Mouse (Mus musculus) midbrain, embryonic 16.5 days (tissue): ENCODE results near the gene Hlx. TPM values are rescaled to one million over a fixed set of nuclear protein-coding genes. Genes with fewer than 3 reads are reported as not detected.

ENCODE experiments used
- ATAC-seq: fragments of 200-750 bp; cut with Nextera tagmentation; 2 replicates; pipeline ENCODE4 v1.8.0; 2017; ENCODE audit warnings: moderate TSS enrichment
- H3K27ac ChIP-seq: fragments of 300-500 bp; sonication (generic); 2 replicates; pipeline ENCODE4 v1.5.1; 2014; ENCODE audit warnings: mild to moderate bottlenecking, low read length, mixed read lengths
- H3K27me3 ChIP-seq: fragments of 300-500 bp; sonication (generic); 2 replicates; pipeline ENCODE4 v1.6.1; 2014; ENCODE audit warnings: low read depth, low read length, mixed read lengths; ENCODE audit not compliant: control insufficient read depth, insufficient read depth
- H3K36me3 ChIP-seq: fragments of 300-500 bp; sonication (generic); 2 replicates; pipeline ENCODE4 v1.6.1; 2014; ENCODE audit warnings: mild to moderate bottlenecking, low read length, moderate library complexity, mixed read lengths; ENCODE audit not compliant: control insufficient read depth, insufficient read depth
- H3K4me1 ChIP-seq: fragments of 300-500 bp; sonication (generic); 2 replicates; pipeline ENCODE4 v1.6.1; 2014; ENCODE audit warnings: mild to moderate bottlenecking, low read length, mixed read lengths; ENCODE audit not compliant: control insufficient read depth, insufficient read depth
- H3K4me2 ChIP-seq: fragments of 300-500 bp; sonication (generic); 2 replicates; pipeline ENCODE4 v1.6.1; 2014; ENCODE audit warnings: mild to moderate bottlenecking, low read length, mixed read lengths
- H3K4me3 ChIP-seq: fragments of 300-500 bp; sonication (generic); 2 replicates; pipeline ENCODE4 v1.5.1; 2014; ENCODE audit warnings: low read depth, mild to moderate bottlenecking, low read length, moderate library complexity, mixed read lengths
- H3K9ac ChIP-seq: fragments of 300-500 bp; sonication (generic); 2 replicates; pipeline ENCODE4 v1.6.1; 2014; ENCODE audit warnings: low read depth, low read length, mixed read lengths
- H3K9me3 ChIP-seq: fragments of 300-500 bp; sonication (generic); replicated peaks from 2 replicates; pipeline ENCODE4 v1.6.1; 2014; ENCODE audit warnings: mild to moderate bottlenecking, low read length, mixed read lengths; ENCODE audit not compliant: control insufficient read depth, poor library complexity, severe bottlenecking
- WGBS: fragments of 180-500 bp; shearing (Covaris S2); extraction: QIAGEN DNeasy Blood & Tissue Kit; methylation state at CpG from one replicate; pipeline ENCODE4 v1.1.7; 2014; 5-methylcytosine and 5-hydroxymethylcytosine counted together
- polyA plus RNA-seq: library from polyadenylated mRNA; unstranded; fragments of >200 nt; fragmentation: Nextera tagmentation; extraction: Ambion mirVana; gene quantifications from 2 replicates; pipeline ENCODE4 v1.2.1, GENCODE M21; 2015

Gene Hlx
- polyA plus RNA-seq, 1 experiment from 2014 or later: 1.2 TPM

- 3% methylated on average over 25 of the region's 25 CpGs for WGBS
- H3K4me2 ChIP-seq: no peak overlapping the region
- H3K36me3 ChIP-seq: no peaks in the 10 kb centered on the region
- no peak overlapping the region for H3K9ac ChIP-seq
- H3K27me3 ChIP-seq: peaks cover 53% of the 10 kb centered on the region
- peaks cover 11% of the 10 kb centered on the region for H3K4me1 ChIP-seq
- no peak for ATAC-seq
- H3K27ac ChIP-seq: no peak overlapping the region
- H3K4me3 ChIP-seq: no peak overlapping the region
- no peaks in the 10 kb centered on the region for H3K9me3 ChIP-seq
These were observed 2.8 kb upstream of the Hlx start for GRCm38 (mm10) chr1:184734991-184735920.

GRCm38 (mm10) chr1:184734067-184734830 lies 1.8 kb upstream of the Hlx start:
- H3K9ac ChIP-seq: no peak overlapping the region
- H3K9me3 ChIP-seq: no peaks in the 10 kb centered on the region
- H3K4me2 ChIP-seq: 0 out of 2 replicates have a peak overlapping the region, but pooled peaks have one; percentile 12
- no peaks in the 10 kb centered on the region for H3K36me3 ChIP-seq
- H3K27me3 ChIP-seq: peaks cover 50% of the 10 kb centered on the region
- WGBS: under 1% methylated on average over 23 of the region's 27 CpGs
- no peak for ATAC-seq
- H3K4me1 ChIP-seq: peaks cover 11% of the 10 kb centered on the region
- no peak overlapping the region for H3K4me3 ChIP-seq
- H3K27ac ChIP-seq: no peak overlapping the region

- Histone ChIP-seq H3K36me3 (no peaks in the 10 kb centered on the region), H3K4me3 (no peak overlapping the region), H3K27me3 (peaks cover 42% of the 10 kb centered on the region), H3K4me2 (peak overlapping the region; percentile 43; the same call in 1 of the 2 replicates), H3K9ac (no peak overlapping the region), H3K4me1 (peaks cover 11% of the 10 kb centered on the region), H3K9me3 (no peaks in the 10 kb centered on the region), H3K27ac (no peak overlapping the region)
- ATAC-seq: no peak
- WGBS: 2% methylated on average over 28 of the region's 28 CpGs
These were observed 1.1 kb upstream of the Hlx start for GRCm38 (mm10) chr1:184733300-184734066.

GRCm38 (mm10) chr1:184731644-184732545 lies 524 bp downstream of the Hlx start:
- peak; percentile 46; the same call in 1 of the 2 replicates for ATAC-seq
- Histone ChIP-seq H3K9me3 (no peaks in the 10 kb centered on the region), H3K36me3 (no peaks in the 10 kb centered on the region), H3K4me3 (peak overlapping the region; percentile 35), H3K4me2 (peak overlapping the region; percentile 51), H3K27me3 (peaks cover 41% of the 10 kb centered on the region), H3K9ac (peak overlapping the region; percentile 40; the same call in 1 of the 2 replicates), H3K4me1 (peaks cover 17% of the 10 kb centered on the region), H3K27ac (no peak overlapping the region)
- WGBS: under 1% methylated on average over 85 of the region's 85 CpGs

- Histone ChIP-seq H3K9ac (0 out of 2 replicates have a peak overlapping the region, but pooled peaks have one; percentile 40), H3K4me2 (peak overlapping the region; percentile 51), H3K9me3 (no peaks in the 10 kb centered on the region), H3K36me3 (no peaks in the 10 kb centered on the region), H3K4me3 (peak overlapping the region; percentile 35), H3K27me3 (peaks cover 41% of the 10 kb centered on the region), H3K4me1 (peaks cover 17% of the 10 kb centered on the region), H3K27ac (no peak overlapping the region)
- 2% methylated on average over 18 of the region's 18 CpGs for WGBS
- ATAC-seq: no peak
These were observed 1.3 kb downstream of the Hlx start for GRCm38 (mm10) chr1:184731091-184731640.

GRCm38 (mm10) chr1:184730453-184731013 lies 1.9 kb downstream of the Hlx start:
- H3K9ac ChIP-seq: no peak overlapping the region
- no peak overlapping the region for H3K27ac ChIP-seq
- H3K4me3 ChIP-seq: no peak overlapping the region
- no peaks in the 10 kb centered on the region for H3K36me3 ChIP-seq
- peaks cover 17% of the 10 kb centered on the region for H3K4me1 ChIP-seq
- no peak for ATAC-seq
- WGBS: 4% methylated on average over 12 of the region's 12 CpGs
- H3K9me3 ChIP-seq: no peaks in the 10 kb centered on the region
- peaks cover 41% of the 10 kb centered on the region for H3K27me3 ChIP-seq
- no peak overlapping the region for H3K4me2 ChIP-seq

GRCm38 (mm10) chr1:184729357-184730140 lies 2.9 kb downstream of the Hlx start:
- peaks cover 44% of the 10 kb centered on the region for H3K27me3 ChIP-seq
- H3K9ac ChIP-seq: no peak overlapping the region
- 0 out of 2 replicates have a peak overlapping the region, but pooled peaks have one; percentile 5 for H3K4me3 ChIP-seq
- ATAC-seq: no peak
- WGBS: under 1% methylated on average over 19 of the region's 19 CpGs
- no peak overlapping the region for H3K4me2 ChIP-seq
- no peaks in the 10 kb centered on the region for H3K36me3 ChIP-seq
- H3K4me1 ChIP-seq: peaks cover 17% of the 10 kb centered on the region
- H3K27ac ChIP-seq: no peak overlapping the region
- H3K9me3 ChIP-seq: no peaks in the 10 kb centered on the region
